Mouse (Mus musculus) midbrain, embryonic 15.5 days (tissue): ENCODE data around the gene Ctnnbip1. TPM values are rescaled to one million over a fixed set of nuclear protein-coding genes. Genes with fewer than 3 reads are reported as not detected.

Experiments used
- ATAC-seq: fragments of 200-750 bp; cut with Nextera tagmentation; replicated peaks from 2 replicates; pipeline ENCODE4 v1.8.0; 2017; ENCODE audit warnings: moderate TSS enrichment
- H3K27ac ChIP-seq: fragments of 300-500 bp; sonication (generic); 2 replicates; pipeline ENCODE4 v1.5.1; 2015; ENCODE audit warnings: mild to moderate bottlenecking, inconsistent platforms
- H3K27me3 ChIP-seq: fragments of 300-500 bp; sonication (generic); replicated peaks from 2 replicates; pipeline ENCODE4 v1.6.1; 2015; ENCODE audit warnings: inconsistent platforms
- H3K36me3 ChIP-seq: fragments of 300-500 bp; sonication (generic); replicated peaks from 2 replicates; pipeline ENCODE4 v1.6.1; 2015; ENCODE audit warnings: inconsistent platforms
- H3K4me1 ChIP-seq: fragments of 300-500 bp; sonication (generic); 2 replicates; pipeline ENCODE4 v1.6.1; 2015; ENCODE audit warnings: inconsistent platforms
- H3K4me2 ChIP-seq: fragments of 300-500 bp; sonication (generic); 2 replicates; pipeline ENCODE4 v1.6.1; 2015; ENCODE audit warnings: inconsistent platforms, mild to moderate bottlenecking, moderate library complexity
- H3K4me3 ChIP-seq: fragments of 300-500 bp; sonication (generic); 2 replicates; pipeline ENCODE4 v1.5.1; 2015; ENCODE audit warnings: mild to moderate bottlenecking, inconsistent platforms
- H3K9ac ChIP-seq: fragments of 300-500 bp; sonication (generic); 2 replicates; pipeline ENCODE4 v1.6.1; 2015; ENCODE audit warnings: mild to moderate bottlenecking, inconsistent platforms
- H3K9me3 ChIP-seq: fragments of 300-500 bp; sonication (generic); 2 replicates; pipeline ENCODE4 v1.6.1; 2016; ENCODE audit warnings: inconsistent platforms
- WGBS: fragments of 180-500 bp; shearing (Covaris S2); methylation state at CpG from one replicate; pipeline ENCODE4 v1.1.7; 2015; ENCODE audit warnings: mixed read lengths; 5-methylcytosine and 5-hydroxymethylcytosine counted together
- polyA plus RNA-seq: library from polyadenylated mRNA; unstranded; fragments of >200 nt; fragmentation: Nextera tagmentation; extraction: Ambion mirVana; gene quantifications from 2 replicates; pipeline ENCODE4 v1.2.1, GENCODE M21; 2015

Ctnnbip1 gene
- polyA plus RNA-seq, 1 experiment from 2014 or later, result 99.5 TPM

DNA sequence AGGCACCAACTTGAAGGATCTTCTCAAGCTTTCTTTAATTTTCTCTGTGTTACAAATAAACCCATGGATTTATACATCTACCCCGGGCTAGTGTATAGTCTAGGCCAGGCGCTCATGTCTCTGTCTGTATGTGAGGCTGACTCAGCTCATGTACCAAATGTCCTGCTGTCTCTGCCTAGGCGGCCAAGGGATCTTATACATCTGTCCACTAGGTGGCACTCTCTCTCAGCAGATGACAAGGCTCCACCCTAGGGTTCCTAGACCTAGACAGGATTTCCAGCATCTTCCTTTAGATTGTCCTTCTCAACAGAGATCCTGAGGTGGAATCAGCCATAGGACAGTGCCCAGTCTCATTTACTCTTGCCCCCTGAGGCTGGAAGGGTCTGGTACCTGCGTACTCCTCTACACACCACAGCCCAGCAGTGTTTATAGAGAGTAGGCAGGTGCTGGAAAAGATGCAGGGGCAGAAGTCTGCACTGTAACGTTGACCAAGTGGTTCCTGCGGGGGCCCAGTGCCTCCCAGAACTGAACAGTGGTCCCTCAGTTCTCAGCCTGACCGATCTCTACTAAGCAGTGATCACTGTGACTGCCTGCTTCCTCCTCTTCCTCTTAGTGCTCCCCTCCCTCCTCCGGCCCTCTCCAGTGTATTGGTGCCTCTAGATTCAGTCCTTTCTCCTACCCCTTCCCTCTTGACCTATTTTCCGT, 31.3 kb downstream of the Ctnnbip1 start:
- no peak overlapping the region for H3K9ac ChIP-seq
- H3K4me1 ChIP-seq, result no peaks in the 10 kb centered on the region
- no peaks in the 10 kb centered on the region for H3K9me3 ChIP-seq
- ATAC-seq, result peak; percentile 84
- no peaks in the 10 kb centered on the region for H3K27me3 ChIP-seq
- H3K4me2 ChIP-seq, result no peak overlapping the region
- 69% methylated on average over 9 of the region's 9 CpGs for WGBS
- no peak overlapping the region for H3K27ac ChIP-seq
- no peak overlapping the region for H3K4me3 ChIP-seq
- H3K36me3 ChIP-seq, result peaks cover 12% of the 10 kb centered on the region; the same call in 1 of the 2 replicates

DNA sequence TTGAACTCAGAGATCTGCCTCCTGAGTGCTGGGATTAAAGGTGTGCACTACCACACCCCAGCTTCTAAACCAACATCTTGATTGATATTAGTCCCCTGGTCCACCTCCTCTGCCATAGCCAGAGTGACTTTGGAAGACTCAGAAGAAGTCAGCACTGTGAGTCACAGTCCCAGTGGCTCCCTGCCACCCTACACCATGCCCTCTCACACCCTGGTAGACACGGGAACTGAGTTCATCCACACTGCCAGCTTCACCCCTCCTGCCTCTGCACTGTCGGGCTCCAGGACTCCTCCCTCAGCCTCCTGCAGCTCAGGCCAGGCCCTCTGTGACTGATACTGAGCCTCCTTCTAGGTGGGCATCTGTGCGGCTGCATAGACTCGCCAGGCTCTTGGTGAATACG, 32.8 kb downstream of the Ctnnbip1 start:
- H3K9ac ChIP-seq, result no peak overlapping the region
- H3K9me3 ChIP-seq, result no peaks in the 10 kb centered on the region
- no peak overlapping the region for H3K4me3 ChIP-seq
- H3K27me3 ChIP-seq, result no peaks in the 10 kb centered on the region
- 77% methylated on average over 5 of the region's 5 CpGs for WGBS
- no peak overlapping the region for H3K4me2 ChIP-seq
- no peak overlapping the region for H3K27ac ChIP-seq
- no peaks in the 10 kb centered on the region for H3K4me1 ChIP-seq
- peaks cover 9% of the 10 kb centered on the region; the same call in 1 of the 2 replicates for H3K36me3 ChIP-seq
- no peak for ATAC-seq

DNA sequence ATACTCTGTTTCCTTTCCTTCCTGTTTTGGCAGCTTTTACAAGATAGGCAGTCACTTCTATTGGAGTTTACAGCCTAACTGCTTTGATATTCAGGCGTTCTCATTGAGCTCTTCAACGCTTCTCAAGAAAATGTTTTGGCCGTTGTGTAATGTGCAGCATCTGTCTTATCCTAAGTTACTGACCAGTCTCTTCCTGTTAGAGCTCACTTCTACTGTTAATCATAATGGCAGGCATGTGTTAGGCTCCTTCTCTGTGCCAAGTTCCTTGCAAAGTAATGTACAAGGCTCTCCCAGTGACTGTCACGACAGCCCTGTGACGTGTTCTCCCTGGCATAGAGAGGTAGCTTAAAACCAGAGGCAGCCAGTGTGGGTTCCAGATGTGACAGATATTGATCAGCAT, 33.7 kb downstream of the Ctnnbip1 start:
- WGBS, result 90% methylated on average over 5 of the region's 5 CpGs
- no peak overlapping the region for H3K27ac ChIP-seq
- H3K4me1 ChIP-seq, result no peaks in the 10 kb centered on the region
- no peaks in the 10 kb centered on the region for H3K9me3 ChIP-seq
- ATAC-seq, result no peak
- no peak overlapping the region for H3K9ac ChIP-seq
- H3K4me3 ChIP-seq, result no peak overlapping the region
- H3K27me3 ChIP-seq, result no peaks in the 10 kb centered on the region
- peaks cover under 1% of the 10 kb centered on the region; the same call in 1 of the 2 replicates for H3K36me3 ChIP-seq
- no peak overlapping the region for H3K4me2 ChIP-seq

DNA sequence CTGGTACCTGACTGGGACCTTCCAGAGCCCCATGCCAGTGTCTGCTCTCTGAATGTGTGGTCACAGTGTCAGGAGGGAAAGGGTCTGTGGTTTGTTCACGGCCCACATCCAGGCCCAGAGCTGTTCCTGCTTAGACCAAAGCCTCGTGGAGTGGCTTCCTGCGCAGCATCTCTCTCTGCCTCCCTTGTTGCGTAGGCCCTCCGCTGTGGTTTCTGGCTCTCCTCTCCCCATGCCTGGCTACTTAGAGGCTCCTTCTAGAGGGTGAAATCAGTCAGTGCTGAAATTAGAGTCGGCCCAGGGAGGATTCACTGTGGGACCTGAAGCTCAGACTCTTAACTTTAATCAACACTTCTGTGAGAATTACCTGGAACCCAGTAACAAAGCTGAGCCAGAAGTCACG, 35.8 kb downstream of the Ctnnbip1 start:
- 81% methylated on average over 7 of the region's 7 CpGs for WGBS
- H3K4me1 ChIP-seq, result no peaks in the 10 kb centered on the region
- no peak for ATAC-seq

DNA sequence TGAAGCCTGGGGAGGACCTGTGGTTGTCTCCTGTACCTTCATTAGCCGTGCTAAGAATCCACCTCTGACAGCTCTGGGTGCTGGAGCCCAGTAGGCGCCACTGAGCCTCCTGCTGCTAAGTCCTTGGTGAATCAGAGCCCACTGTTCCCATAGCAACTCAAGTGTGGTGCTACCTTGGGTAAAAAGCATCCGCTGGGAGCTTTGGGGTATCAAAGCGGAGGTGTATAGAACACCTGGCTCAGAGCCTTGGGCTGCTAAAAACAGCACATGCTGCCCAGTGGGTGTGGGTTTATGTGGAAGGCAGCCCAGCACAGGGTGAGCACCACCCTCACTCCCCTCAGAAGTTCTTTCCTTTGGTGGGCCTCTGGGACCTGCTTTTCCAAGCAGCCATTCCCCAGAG, 38.1 kb downstream of the Ctnnbip1 start:
- H3K9me3 ChIP-seq, result no peaks in the 10 kb centered on the region
- no peak overlapping the region for H3K9ac ChIP-seq
- no peak overlapping the region for H3K4me3 ChIP-seq
- no peaks in the 10 kb centered on the region for H3K4me1 ChIP-seq
- no peaks in the 10 kb centered on the region for H3K27me3 ChIP-seq
- ATAC-seq, result no peak
- 0 out of 2 replicates have a peak, but pooled peaks cover 4% of the 10 kb centered on the region for H3K36me3 ChIP-seq
- H3K27ac ChIP-seq, result no peak overlapping the region
- no peak overlapping the region for H3K4me2 ChIP-seq
- 86% methylated on average over 4 of the region's 4 CpGs for WGBS

More for the DNA sequence above, 35.8 kb downstream of the Ctnnbip1 start:
- no peak overlapping the region for H3K4me3 ChIP-seq
- no peak overlapping the region for H3K27ac ChIP-seq
- no peak overlapping the region for H3K9ac ChIP-seq
- H3K27me3 ChIP-seq, result no peaks in the 10 kb centered on the region
- no peak overlapping the region for H3K4me2 ChIP-seq
- H3K36me3 ChIP-seq, result no peaks in the 10 kb centered on the region
- no peaks in the 10 kb centered on the region for H3K9me3 ChIP-seq

DNA sequence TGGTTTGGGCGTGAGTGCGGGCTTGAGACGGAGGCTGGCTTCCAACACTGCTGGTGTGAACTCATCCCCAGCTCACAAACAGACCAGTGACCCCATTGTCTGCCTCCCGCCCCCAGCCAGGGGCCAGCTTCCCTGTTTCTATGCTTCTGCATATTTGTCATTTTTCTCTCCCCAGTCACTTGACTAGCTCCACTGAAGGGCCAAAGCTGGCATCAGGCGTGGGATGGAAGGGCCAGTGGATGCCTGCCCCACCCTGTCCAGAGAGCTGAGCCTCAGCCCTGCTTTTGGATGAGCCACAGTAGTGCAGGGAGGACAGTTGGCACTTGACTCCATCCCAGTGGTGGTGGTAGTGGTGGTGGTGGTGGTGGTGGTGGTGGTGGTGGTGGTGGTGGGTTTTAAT, 39.9 kb downstream of the Ctnnbip1 start:
- Histone ChIP-seq H3K4me3 (no peak overlapping the region), H3K4me1 (peaks cover 10% of the 10 kb centered on the region), H3K9me3 (no peaks in the 10 kb centered on the region), H3K27me3 (no peaks in the 10 kb centered on the region), H3K27ac (no peak overlapping the region), H3K36me3 (0 out of 2 replicates have a peak, but pooled peaks cover 4% of the 10 kb centered on the region), H3K9ac (no peak overlapping the region), H3K4me2 (no peak overlapping the region)
- no peak for ATAC-seq
- WGBS, result 87% methylated on average over 5 of the region's 5 CpGs

DNA sequence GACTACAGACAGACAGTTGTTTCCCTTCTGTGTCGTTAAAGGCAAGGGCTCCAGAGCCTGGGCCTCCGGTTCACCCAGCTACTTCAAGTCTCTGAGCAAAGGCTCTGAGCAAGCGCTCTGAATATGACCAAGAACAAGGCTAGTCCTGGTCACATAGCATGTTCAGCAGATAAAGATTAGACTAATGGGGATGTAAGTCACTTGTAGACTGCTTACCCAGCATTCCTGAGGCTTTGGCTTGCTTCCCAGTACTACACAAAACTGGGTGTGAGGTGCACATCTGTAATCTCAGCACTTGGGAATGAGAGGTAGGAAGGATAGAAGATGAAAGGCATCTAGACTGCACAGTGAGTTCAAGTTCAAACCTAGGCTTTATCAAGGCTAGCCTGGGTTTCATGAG, 40.4 kb downstream of the Ctnnbip1 start:
- ATAC-seq, result no peak
- Histone ChIP-seq H3K9me3 (no peaks in the 10 kb centered on the region), H3K9ac (no peak overlapping the region), H3K4me1 (peaks cover 13% of the 10 kb centered on the region), H3K4me3 (no peak overlapping the region), H3K27ac (no peak overlapping the region), H3K36me3 (0 out of 2 replicates have a peak, but pooled peaks cover 4% of the 10 kb centered on the region), H3K27me3 (no peaks in the 10 kb centered on the region), H3K4me2 (no peak overlapping the region)
- WGBS, result 91% methylated on average over 3 of the region's 3 CpGs

DNA sequence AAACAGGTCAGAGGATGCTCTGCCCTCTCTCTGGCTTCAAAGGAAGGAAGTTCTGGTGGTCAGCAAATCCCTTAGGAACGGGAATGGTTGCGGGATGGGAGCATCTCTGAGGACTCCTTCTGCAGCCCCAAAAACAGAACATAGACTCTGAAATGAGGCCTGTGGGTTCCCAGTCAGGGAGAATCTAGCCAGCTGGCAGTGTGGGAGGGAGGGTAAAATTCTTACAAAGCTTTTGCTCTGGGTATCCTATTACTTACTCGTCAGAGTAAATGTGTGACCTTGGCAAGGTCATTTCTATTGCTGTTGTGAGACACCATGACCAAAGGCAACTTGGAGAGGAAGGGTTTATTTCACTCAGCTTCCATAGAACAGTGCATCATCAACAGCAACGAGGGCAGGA, 43.4 kb downstream of the Ctnnbip1 start:
- peaks cover 29% of the 10 kb centered on the region for H3K4me1 ChIP-seq
- WGBS, result 89% methylated on average over 4 of the region's 4 CpGs
- H3K9ac ChIP-seq, result no peak overlapping the region
- no peak overlapping the region for H3K4me2 ChIP-seq
- 0 out of 2 replicates have a peak, but pooled peaks cover 4% of the 10 kb centered on the region for H3K36me3 ChIP-seq
- H3K9me3 ChIP-seq, result no peaks in the 10 kb centered on the region
- H3K27ac ChIP-seq, result no peak overlapping the region
- no peaks in the 10 kb centered on the region for H3K27me3 ChIP-seq
- H3K4me3 ChIP-seq, result no peak overlapping the region
- no peak for ATAC-seq

DNA sequence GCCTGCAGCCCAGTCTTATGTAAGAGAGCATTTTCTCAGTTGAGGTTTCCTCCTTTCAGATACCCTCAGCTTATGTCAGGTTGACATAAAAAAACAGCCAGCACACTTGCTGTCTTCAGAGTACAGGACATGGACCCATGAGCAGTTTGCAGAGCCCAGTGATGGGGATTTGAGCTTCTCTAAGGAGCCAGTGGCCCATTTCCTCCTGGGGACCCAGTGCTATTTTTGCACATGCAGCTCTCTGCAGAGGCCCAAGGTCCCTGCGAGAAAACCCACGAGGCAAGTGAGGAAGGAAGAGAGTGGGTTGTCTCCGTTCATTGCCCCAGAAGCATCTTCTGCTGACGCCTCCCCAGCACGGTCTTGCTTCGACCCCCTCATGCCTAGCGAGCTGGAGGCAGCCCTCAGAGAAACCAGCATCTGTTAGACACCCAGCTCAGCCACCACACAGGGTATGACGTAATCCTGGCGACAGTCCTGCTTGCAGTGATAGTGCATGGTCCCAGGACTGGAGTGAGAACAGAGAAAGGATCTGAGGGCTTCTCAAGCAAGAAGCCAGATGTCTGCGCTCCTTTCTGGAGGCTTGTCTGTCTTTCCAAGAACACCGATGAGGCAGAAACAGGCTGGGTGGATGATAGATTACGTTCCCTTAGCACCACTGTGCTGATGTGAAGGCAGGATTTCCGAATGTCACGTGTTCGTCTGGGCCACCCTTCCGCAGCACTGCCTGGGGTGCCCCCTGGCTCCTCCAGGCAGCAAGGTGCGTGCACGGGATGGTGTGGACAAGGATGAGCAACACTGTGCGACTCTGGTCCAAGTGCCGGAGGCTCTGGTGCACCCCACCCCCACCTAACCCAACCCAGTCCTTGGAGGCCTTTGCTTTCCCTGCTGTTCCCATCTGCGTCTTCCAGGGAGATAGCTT, 44.2 kb downstream of the Ctnnbip1 start:
- no peak overlapping the region for H3K4me3 ChIP-seq
- H3K9me3 ChIP-seq, result no peaks in the 10 kb centered on the region
- peak overlapping the region; percentile 10; the same call in 1 of the 2 replicates for H3K9ac ChIP-seq
- WGBS, result 57% methylated on average over 21 of the region's 21 CpGs
- H3K36me3 ChIP-seq, result 0 out of 2 replicates have a peak, but pooled peaks cover 4% of the 10 kb centered on the region
- peak overlapping the region; percentile 80 for H3K27ac ChIP-seq
- ATAC-seq, result peak; percentile 61
- H3K4me2 ChIP-seq, result 0 out of 2 replicates have a peak overlapping the region, but pooled peaks have one; percentile 20
- H3K27me3 ChIP-seq, result no peaks in the 10 kb centered on the region
- peaks cover 29% of the 10 kb centered on the region for H3K4me1 ChIP-seq

DNA sequence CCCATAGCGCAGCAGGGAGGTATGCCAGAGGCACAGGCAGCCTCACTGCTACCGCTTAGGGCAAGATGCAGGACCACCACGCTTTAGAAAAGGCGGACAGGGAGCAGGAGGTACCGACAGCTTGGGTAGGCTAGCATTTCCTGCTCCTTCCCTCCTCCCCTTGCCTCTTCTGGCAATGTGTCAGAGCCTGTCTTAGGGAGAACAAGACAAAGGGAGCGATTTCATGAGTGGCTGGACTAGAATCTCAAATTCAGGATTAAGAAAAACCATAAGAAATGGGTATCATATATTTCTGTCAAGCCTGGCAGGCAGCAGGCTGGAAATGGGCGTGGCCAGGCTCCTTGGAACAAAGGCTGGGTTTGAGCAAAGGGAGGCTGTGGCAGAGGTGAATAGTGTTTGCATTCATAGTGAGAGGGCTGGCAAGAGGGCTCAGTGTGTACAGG, 44.9 kb downstream of the Ctnnbip1 start:
- WGBS, result 18% methylated on average over 7 of the region's 7 CpGs
- Histone ChIP-seq H3K27ac (peak overlapping the region; percentile 80), H3K9ac (peak overlapping the region; percentile 10; the same call in 1 of the 2 replicates), H3K4me3 (no peak overlapping the region), H3K4me1 (peaks cover 33% of the 10 kb centered on the region), H3K27me3 (no peaks in the 10 kb centered on the region), H3K36me3 (0 out of 2 replicates have a peak, but pooled peaks cover 4% of the 10 kb centered on the region), H3K9me3 (no peaks in the 10 kb centered on the region), H3K4me2 (0 out of 2 replicates have a peak overlapping the region, but pooled peaks have one; percentile 20)
- ATAC-seq, result peak; percentile 10; the same call in 1 of the 2 replicates

DNA sequence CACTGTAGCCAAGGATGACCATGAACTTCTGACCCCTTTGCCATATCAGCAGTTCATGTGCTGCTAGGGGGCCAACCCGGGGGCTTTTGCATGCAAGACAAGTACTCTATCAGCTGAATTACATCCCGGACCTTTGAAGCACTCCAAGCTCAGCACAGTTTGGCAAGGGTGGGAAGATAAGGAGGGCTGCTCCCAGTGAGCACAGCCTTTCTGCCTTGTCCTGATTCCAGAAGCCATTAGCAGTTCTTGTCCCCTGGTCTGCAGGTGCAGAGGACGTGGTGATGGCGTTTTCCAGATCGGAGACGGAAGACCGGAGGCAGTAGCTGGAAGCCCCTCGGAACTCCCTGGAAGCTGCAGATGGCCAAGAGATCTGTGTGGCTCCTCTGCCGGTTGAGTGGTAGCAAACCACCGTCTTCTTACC, 45.9 kb downstream of the Ctnnbip1 start:
- Histone ChIP-seq H3K4me2 (peak overlapping the region; percentile 40), H3K4me3 (no peak overlapping the region), H3K36me3 (0 out of 2 replicates have a peak, but pooled peaks cover 4% of the 10 kb centered on the region), H3K9me3 (no peaks in the 10 kb centered on the region), H3K4me1 (peaks cover 33% of the 10 kb centered on the region), H3K27ac (peak overlapping the region; percentile 82; the same call in 1 of the 2 replicates), H3K27me3 (no peaks in the 10 kb centered on the region), H3K9ac (no peak overlapping the region)
- ATAC-seq, result no peak
- 83% methylated on average over 10 of the region's 10 CpGs for WGBS
